Mouse (Mus musculus) retina, embryonic 14.5 days (tissue): ENCODE data around the gene Gucd1.
"Not testable (repeated sequence)": the region's sequence is repeated elsewhere in the genome, so short reads cannot be mapped to it uniquely, and the experiment has no call there.

Experiments used
- DNase-seq: peaks from one replicate; pipeline ENCODE4 v3.0.0-alpha.2; 2015; ENCODE audit warnings: low spot score

Gucd1 gene

GRCm38 (mm10) chr10:75535423-75535822 lies 17.7 kb upstream of the Gucd1 start:
- no peak for DNase-seq

GRCm38 (mm10) chr10:75534934-75535333 lies 17.2 kb upstream of the Gucd1 start:
- no peak for DNase-seq

GRCm38 (mm10) chr10:75534216-75534615 lies 16.4 kb upstream of the Gucd1 start:
- no peak for DNase-seq

- DNase-seq: no peak
Measured at GRCm38 (mm10) chr10:75531532-75532090, 13.8 kb upstream of the Gucd1 start.

- DNase-seq: no peak
Measured at GRCm38 (mm10) chr10:75530322-75530721, 12.6 kb upstream of the Gucd1 start.

- not testable (repeated sequence) for DNase-seq
Measured at GRCm38 (mm10) chr10:75525450-75525849, 7.7 kb upstream of the Gucd1 start.

GRCm38 (mm10) chr10:75521643-75522042 lies 3.9 kb upstream of the Gucd1 start:
- no peak for DNase-seq

- no peak for DNase-seq
Measured at GRCm38 (mm10) chr10:75520581-75520980, 2.8 kb upstream of the Gucd1 start.

GRCm38 (mm10) chr10:75517073-75517757 lies 557 bp downstream of the Gucd1 start, which contains the start of gene Snrpd3:
TSS of gene Snrpd3 (plus strand) at chr10:75517551.
- peak; percentile 98 for DNase-seq

GRCm38 (mm10) chr10:75516724-75517072 lies 1.1 kb downstream of the Gucd1 start:
- no peak for DNase-seq

GRCm38 (mm10) chr10:75516038-75516723 lies 1.6 kb downstream of the Gucd1 start:
- no peak for DNase-seq

- DNase-seq: no peak
Measured at GRCm38 (mm10) chr10:75515216-75516037, 2.3 kb downstream of the Gucd1 start.

- DNase-seq: no peak
Measured at GRCm38 (mm10) chr10:75514361-75514760, 3.4 kb downstream of the Gucd1 start.

- DNase-seq: no peak
Measured at GRCm38 (mm10) chr10:75513306-75514067, 4.3 kb downstream of the Gucd1 start.

- DNase-seq: no peak
Measured at GRCm38 (mm10) chr10:75512796-75513195, 5.0 kb downstream of the Gucd1 start.

GRCm38 (mm10) chr10:75511897-75512296 lies 5.9 kb downstream of the Gucd1 start:
- DNase-seq: no peak

- no peak for DNase-seq
Measured at GRCm38 (mm10) chr10:75511060-75511459, 6.7 kb downstream of the Gucd1 start.

GRCm38 (mm10) chr10:75510446-75510845 lies 7.3 kb downstream of the Gucd1 start:
- DNase-seq: no peak

- DNase-seq: not testable (repeated sequence)
Measured at GRCm38 (mm10) chr10:75505928-75506327, 11.8 kb downstream of the Gucd1 start.

- no peak for DNase-seq
Measured at GRCm38 (mm10) chr10:75505130-75505495, 12.7 kb downstream of the Gucd1 start.

- DNase-seq: no peak
Measured at GRCm38 (mm10) chr10:75504234-75505129, 13.3 kb downstream of the Gucd1 start.
